Mouse (Mus musculus): ENCODE results near the gene Sec63. TPM values are rescaled to one million over a fixed set of nuclear protein-coding genes. Genes with fewer than 3 reads are reported as not detected.

The Sec63 gene
- polyA plus RNA-seq (2012; rRNA removed), result 42.4 and 46.8 TPM in 2 replicates

DNA sequence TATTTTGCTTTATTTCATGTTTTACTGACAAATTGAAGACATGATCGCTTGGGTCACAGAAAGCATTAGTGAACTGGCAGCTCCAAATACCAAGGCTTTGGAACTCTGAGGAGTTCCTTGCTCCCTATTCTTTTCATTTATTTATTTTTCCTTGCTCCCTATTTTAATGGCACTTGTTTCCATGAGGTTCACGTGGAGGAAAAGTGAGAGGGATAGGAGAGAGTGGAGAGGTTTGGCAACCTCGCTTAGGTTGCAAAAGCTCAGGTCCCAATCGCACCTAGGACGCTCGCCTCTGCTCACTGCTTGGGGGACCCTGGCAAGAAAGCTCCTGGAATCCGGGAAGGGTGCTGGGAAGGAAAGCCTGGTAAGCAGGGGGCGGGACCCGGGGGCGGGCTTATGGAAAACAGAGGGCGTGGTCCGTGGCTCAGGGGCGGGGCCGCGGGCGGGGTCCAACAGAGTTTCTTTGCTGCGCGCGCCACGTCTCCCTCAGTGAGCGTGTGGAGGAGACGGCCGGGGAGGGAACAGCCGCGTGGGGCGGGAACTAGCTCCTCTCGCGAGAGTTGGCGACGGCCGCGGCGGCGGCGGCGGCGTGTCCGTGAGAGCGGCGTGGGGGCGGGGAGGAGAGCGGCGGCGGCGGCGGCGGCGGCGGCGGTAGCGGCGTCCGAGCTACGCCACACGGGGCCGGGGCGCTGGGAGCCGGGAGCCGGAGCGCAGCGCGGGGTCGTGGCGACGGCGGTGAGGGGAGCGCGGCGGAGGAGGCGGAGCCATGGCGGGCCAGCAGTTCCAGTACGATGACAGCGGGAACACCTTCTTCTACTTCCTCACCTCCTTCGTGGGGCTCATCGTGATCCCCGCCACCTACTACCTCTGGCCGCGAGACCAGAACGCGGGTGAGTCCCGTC, at the start of gene Sec63:
TSS of gene Sec63 (plus strand) at position 498 of the 902 bp plus-strand sequence.
- no peaks in the 10 kb centered on the region for H3K27me3 ChIP-seq (ENCODE audit: control insufficient read depth, insufficient read depth, low read length)
- peak within 1 kb of the TSS; percentile 90 for H3K27ac ChIP-seq (ENCODE audit: insufficient read depth, low read length)
- TF ChIP-seq CTCF (IDR thresholded peaks at IDR 0.05; ENCODE audit: borderline replicate concordance, insufficient read depth, low read depth, low read length) (no peak), POLR2A (IDR thresholded peaks at IDR 0.05; ENCODE audit: borderline replicate concordance, insufficient read depth, low read length) (0 out of 2 replicates have a peak, but pooled peaks have one; percentile 19)
- no peaks in the 10 kb centered on the region for H3K4me1 ChIP-seq (ENCODE audit: control insufficient read depth, insufficient read depth, low read length)
- under 1% methylated on average over 67 of the region's 81 CpGs for WGBS
- H3K4me3 ChIP-seq (replicated peaks; ENCODE audit: insufficient read depth, low read depth, low read length), result peak within 1 kb of the TSS; percentile 93
- DNase-seq, result peak; percentile 98

DNA sequence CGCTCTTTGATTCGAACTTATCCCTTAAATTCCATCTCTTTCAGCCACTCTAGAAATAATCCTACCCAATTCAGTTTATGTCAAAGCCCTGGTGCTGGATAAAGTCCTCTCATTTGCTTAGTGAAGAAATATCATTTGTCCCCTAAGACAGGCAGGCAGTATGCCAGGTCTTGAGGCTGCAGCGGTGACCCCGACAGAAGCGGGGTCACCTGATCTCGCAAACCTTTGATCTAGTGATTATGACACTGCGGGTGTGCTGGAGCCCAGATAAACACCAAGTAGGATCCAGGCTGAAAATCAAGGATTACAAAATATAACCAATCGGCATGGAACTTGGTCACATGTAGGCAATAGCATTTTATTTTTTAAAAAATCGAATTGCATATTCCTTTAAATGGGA, 46.6 kb upstream of the Sec63 start:
- no peak overlapping the region for H3K4me3 ChIP-seq (replicated peaks; ENCODE audit: insufficient read depth, low read depth, low read length)
- TF ChIP-seq CTCF (IDR thresholded peaks at IDR 0.05; ENCODE audit: borderline replicate concordance, insufficient read depth, low read depth, low read length) (no peak), POLR2A (IDR thresholded peaks at IDR 0.05; ENCODE audit: borderline replicate concordance, insufficient read depth, low read length) (no peak)
- 27% methylated on average over 9 of the region's 9 CpGs for WGBS

DNA sequence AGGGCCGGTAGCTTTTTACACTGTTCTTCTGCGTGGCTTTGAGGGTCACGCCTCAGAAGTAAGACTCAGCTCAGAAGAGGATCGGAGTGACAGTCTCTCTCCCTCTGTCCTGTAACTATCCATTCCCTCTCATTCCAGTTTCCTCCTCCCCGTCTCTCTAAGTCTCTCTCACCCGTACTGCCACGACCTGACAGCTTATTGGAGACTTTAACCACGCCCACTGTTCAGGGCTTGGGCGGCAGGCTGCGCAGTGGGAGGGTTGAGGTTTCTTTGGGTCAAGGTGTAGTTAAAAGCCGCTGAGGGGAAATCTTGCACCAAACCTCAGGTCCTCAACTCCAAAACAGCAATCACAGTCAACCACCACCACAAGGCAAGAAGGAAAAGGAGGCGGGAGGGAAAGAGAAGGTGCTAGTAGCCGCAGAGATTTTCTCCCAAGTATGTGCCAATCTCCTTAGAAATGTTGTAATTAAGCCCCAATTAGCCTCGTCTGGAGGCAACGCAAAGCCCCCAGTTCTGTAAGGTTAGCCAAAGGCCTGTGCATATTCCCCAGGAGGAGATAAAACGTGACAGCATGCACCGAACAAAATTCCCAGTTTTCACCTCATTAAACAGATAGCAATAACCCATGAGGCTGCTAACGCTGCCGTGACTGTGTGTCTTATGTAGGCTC, 45.8 kb upstream of the Sec63 start:
- WGBS, result 28% methylated on average over 19 of the region's 19 CpGs
- no peak for DNase-seq
- H3K27ac ChIP-seq (ENCODE audit: insufficient read depth, low read length), result no peak overlapping the region
- peak overlapping the region; percentile 16 for H3K4me3 ChIP-seq (replicated peaks; ENCODE audit: insufficient read depth, low read depth, low read length)
- H3K27me3 ChIP-seq (ENCODE audit: control insufficient read depth, insufficient read depth, low read length), result no peaks in the 10 kb centered on the region
- no peaks in the 10 kb centered on the region for H3K4me1 ChIP-seq (ENCODE audit: control insufficient read depth, insufficient read depth, low read length)
- no peak for TF ChIP-seq CTCF (IDR thresholded peaks at IDR 0.05; ENCODE audit: borderline replicate concordance, insufficient read depth, low read depth, low read length)
- no peak for TF ChIP-seq POLR2A (IDR thresholded peaks at IDR 0.05; ENCODE audit: borderline replicate concordance, insufficient read depth, low read length)

More for the DNA sequence above, 46.6 kb upstream of the Sec63 start:
- no peaks in the 10 kb centered on the region for H3K27me3 ChIP-seq (ENCODE audit: control insufficient read depth, insufficient read depth, low read length)
- no peak overlapping the region for H3K27ac ChIP-seq (ENCODE audit: insufficient read depth, low read length)
- H3K4me1 ChIP-seq (ENCODE audit: control insufficient read depth, insufficient read depth, low read length), result no peaks in the 10 kb centered on the region
- no peak for DNase-seq

DNA sequence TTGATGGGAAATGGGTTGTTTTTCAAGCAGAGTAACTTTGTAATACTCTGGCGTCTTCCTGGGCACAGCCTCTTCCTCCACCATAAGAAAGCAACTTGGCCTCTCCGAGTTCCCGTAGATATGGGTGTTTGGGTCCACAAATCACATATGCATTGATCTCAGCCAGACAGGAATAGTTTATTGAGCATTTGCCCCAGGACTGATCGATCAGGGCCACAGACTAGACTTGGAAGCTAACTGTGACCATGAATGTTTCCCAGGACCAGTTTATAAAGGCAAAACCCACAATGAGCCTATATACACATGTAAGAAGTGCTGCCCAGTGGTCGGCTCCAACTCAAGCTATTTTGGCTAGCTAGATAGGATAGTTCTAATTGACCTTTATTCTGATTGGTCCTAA, 39.2 kb upstream of the Sec63 start:
- DNase-seq, result no peak
- WGBS, result 91% methylated on average over 5 of the region's 5 CpGs
- Histone ChIP-seq H3K27me3 (ENCODE audit: control insufficient read depth, insufficient read depth, low read length) (no peaks in the 10 kb centered on the region), H3K4me1 (ENCODE audit: control insufficient read depth, insufficient read depth, low read length) (no peaks in the 10 kb centered on the region), H3K4me3 (replicated peaks; ENCODE audit: insufficient read depth, low read depth, low read length) (no peak overlapping the region), H3K27ac (ENCODE audit: insufficient read depth, low read length) (no peak overlapping the region)
- TF ChIP-seq CTCF (IDR thresholded peaks at IDR 0.05; ENCODE audit: borderline replicate concordance, insufficient read depth, low read depth, low read length), result no peak
- no peak for TF ChIP-seq POLR2A (IDR thresholded peaks at IDR 0.05; ENCODE audit: borderline replicate concordance, insufficient read depth, low read length)

DNA sequence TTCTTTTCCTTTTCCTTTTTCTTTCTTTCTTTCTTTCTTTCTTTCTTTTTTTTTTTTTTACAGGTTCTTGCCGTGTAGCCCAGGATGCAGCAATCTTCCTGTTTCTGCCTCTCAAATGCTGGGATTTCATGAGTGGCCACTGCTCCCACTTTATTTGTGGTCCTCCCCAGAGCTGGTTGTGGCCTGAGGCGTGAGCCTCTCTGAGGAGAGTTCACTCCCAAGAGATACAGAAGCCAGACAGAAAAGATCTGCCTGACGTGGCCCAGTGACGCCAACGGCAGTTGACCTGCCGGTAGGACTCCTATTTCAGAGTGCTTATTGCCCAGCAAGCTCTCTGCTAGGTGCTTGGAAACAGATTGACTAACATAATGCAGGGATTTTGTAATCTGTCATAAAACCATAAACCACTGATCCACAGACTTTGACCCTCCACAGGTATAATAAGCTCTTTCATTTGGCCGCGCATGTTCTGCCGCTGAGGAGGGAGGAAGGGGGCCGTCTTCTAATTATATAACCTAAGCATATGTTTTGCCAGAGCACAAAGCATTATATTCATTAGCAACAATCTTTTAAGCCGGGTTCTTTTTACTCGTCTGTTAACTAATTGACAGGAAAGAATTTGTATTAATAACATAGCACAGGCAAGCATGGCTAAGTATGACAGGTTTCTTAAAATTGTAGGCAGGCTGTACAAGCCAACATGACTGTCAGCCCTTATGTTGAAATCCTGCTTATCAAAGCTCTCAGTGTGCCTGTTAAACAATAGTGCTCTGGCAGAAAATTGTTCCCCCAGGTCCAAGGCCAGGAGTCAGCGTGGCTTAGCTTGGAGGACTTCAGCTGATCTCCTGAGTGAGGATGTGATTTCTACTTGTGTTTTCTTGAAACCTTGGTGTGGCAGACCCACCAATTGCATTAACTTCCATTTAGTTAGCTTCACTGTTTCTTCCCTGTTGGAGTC, 37.7 kb upstream of the Sec63 start:
- 71% methylated on average over 13 of the region's 13 CpGs for WGBS
- Histone ChIP-seq H3K27me3 (ENCODE audit: control insufficient read depth, insufficient read depth, low read length) (no peaks in the 10 kb centered on the region), H3K4me3 (replicated peaks; ENCODE audit: insufficient read depth, low read depth, low read length) (no peak overlapping the region), H3K4me1 (ENCODE audit: control insufficient read depth, insufficient read depth, low read length) (no peaks in the 10 kb centered on the region), H3K27ac (ENCODE audit: insufficient read depth, low read length) (no peak overlapping the region)
- TF ChIP-seq CTCF (IDR thresholded peaks at IDR 0.05; ENCODE audit: borderline replicate concordance, insufficient read depth, low read depth, low read length) (no peak), POLR2A (IDR thresholded peaks at IDR 0.05; ENCODE audit: borderline replicate concordance, insufficient read depth, low read length) (no peak)
- no peak for DNase-seq

DNA sequence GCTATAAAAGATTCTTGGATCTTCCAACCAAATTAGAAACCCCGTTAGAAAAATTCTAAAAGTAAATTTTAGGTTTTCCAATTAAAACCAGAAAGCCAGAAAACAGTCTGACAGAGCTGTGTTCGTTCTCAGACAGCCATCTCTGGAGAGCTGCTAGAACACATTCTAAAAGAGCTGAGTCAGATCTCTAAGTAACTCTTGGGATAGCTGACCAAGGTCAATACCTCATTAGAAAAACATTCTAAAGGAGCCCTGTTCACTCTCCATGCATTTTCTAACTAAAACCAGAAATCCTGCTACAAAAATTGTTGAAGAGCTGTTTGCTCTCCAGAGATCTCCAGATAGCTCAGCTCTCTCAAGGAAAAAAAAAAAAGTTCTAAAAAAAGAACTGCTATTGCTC, 31.7 kb upstream of the Sec63 start:
- Histone ChIP-seq H3K4me1 (ENCODE audit: control insufficient read depth, insufficient read depth, low read length) (no peaks in the 10 kb centered on the region), H3K27me3 (ENCODE audit: control insufficient read depth, insufficient read depth, low read length) (no peaks in the 10 kb centered on the region), H3K4me3 (replicated peaks; ENCODE audit: insufficient read depth, low read depth, low read length) (no peak overlapping the region), H3K27ac (ENCODE audit: insufficient read depth, low read length) (no peak overlapping the region)
- DNase-seq, result no peak
- TF ChIP-seq CTCF (IDR thresholded peaks at IDR 0.05; ENCODE audit: borderline replicate concordance, insufficient read depth, low read depth, low read length) (no peak), POLR2A (IDR thresholded peaks at IDR 0.05; ENCODE audit: borderline replicate concordance, insufficient read depth, low read length) (no peak)
- WGBS, result 81% methylated on average over 2 of the region's 2 CpGs

DNA sequence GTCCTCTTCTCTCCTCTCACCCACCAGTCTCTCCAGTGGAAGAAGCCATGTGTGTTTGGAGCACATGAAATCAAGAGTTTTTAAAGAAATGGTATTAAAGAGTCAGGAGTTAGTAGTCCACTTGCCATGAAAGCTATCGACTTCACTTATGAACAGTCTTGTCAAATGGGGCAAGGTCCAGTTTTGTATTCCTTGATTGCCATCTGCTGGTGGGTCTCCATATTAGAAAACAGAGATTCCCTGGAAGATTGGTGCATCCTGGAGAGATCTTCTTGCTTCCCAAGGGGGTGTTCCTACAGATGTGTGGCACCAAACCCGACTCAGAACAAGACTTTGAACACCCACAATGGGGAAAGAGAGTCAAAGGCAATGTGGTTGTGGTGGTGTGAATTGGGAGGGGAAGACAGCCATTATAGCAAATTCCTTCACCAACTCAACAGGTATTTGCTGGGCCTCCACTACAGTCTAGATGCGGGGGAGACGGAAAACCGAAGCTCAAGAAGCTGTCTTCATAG, 26.7 kb upstream of the Sec63 start:
- TF ChIP-seq POLR2A (IDR thresholded peaks at IDR 0.05; ENCODE audit: borderline replicate concordance, insufficient read depth, low read length), result no peak
- TF ChIP-seq CTCF (IDR thresholded peaks at IDR 0.05; ENCODE audit: borderline replicate concordance, insufficient read depth, low read depth, low read length), result no peak
- WGBS, result 46% methylated on average over 5 of the region's 5 CpGs

More for the DNA sequence above, 26.7 kb upstream of the Sec63 start:
- peak in 1 of 2 experiments; percentile 8 for DNase-seq
- Histone ChIP-seq H3K4me1 (ENCODE audit: control insufficient read depth, insufficient read depth, low read length) (no peaks in the 10 kb centered on the region), H3K27me3 (ENCODE audit: control insufficient read depth, insufficient read depth, low read length) (no peaks in the 10 kb centered on the region), H3K4me3 (replicated peaks; ENCODE audit: insufficient read depth, low read depth, low read length) (no peak overlapping the region), H3K27ac (ENCODE audit: insufficient read depth, low read length) (no peak overlapping the region)

All from cerebellum, adult 2 months (tissue).